In the genomic region with DNA sequence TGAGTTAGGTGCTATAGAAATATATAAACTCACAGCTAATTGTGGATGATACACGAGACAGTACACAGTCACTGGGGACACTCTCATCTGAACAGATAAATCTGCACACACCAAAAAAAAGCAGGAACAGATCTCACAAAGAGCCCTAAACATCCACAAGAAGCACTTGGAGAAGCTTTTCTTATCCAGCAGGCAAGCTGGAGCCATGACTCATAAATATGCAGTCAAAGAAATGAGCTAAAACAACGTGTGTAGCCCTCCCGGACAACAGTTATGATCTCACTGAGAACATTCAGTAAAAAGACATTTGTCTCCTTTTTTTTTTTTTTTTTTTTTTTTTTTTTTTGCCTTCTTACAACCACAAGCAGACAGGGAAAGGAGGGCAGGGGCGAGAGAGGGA, we compare ENCODE assay signal across 18 mouse cellular contexts.
"Had no signal": no experiment of that assay in that cellular context is flagged by ENCODE, and none has a peak within 500 bp of the region (broad histone marks: within the 10 kb centered on the region; RNA-seq: fewer than 3 reads in every experiment).

No protein-coding gene starts in this region.

- H3K4me3 ChIP-seq: limb, embryonic 10.5 days; limb, embryonic 13.5 days; liver, embryonic 12.5 days; liver, embryonic 15.5 days; lung, embryonic 15.5 days; megakaryocyte, embryonic 14.5 days had no signal

- H3K4me1 ChIP-seq: liver, embryonic 12.5 days; liver, embryonic 15.5 days; lung, embryonic 15.5 days had no signal

- H3K9ac ChIP-seq: limb, embryonic 13.5 days; liver, embryonic 12.5 days; liver, embryonic 15.5 days; lung, embryonic 15.5 days had no signal

- H3K9me3 ChIP-seq: limb, embryonic 10.5 days; limb, embryonic 13.5 days; liver, embryonic 12.5 days; liver, embryonic 15.5 days; lung, embryonic 15.5 days had no signal

- H3K4me2 ChIP-seq: limb, embryonic 13.5 days; liver, embryonic 12.5 days; liver, embryonic 15.5 days; lung, embryonic 15.5 days; midbrain, embryonic 11.5 days had no signal

- DNase-seq: kidney, adult 18-20 months; kidney, adult 9 months; kidney, postnatal 14 days; kidney, postnatal 4 days; layer of hippocampus, postnatal 36 days; liver; lung, adult 18-20 months; lung, postnatal 10 days; lung, postnatal 36 days; midbrain, embryonic 14.5 days; thymus, postnatal 25 days had no signal

- H3K27ac ChIP-seq: limb, embryonic 10.5 days; limb, embryonic 13.5 days; liver, embryonic 12.5 days; liver, embryonic 15.5 days; lung, embryonic 15.5 days had no signal

- H3K27me3 ChIP-seq: limb, embryonic 13.5 days; liver, embryonic 12.5 days; liver, embryonic 15.5 days; lung, embryonic 15.5 days had no signal

- ATAC-seq: liver, embryonic 12.5 days had no signal

- H3K36me3 ChIP-seq: limb, embryonic 10.5 days; limb, embryonic 13.5 days; liver, embryonic 12.5 days; liver, embryonic 15.5 days; lung, embryonic 15.5 days had no signal
